Mouse (Mus musculus) neutrophil, adult 5-6 weeks (primary cell): ENCODE data around the gene Cox7a2. TPM values are rescaled to one million over a fixed set of nuclear protein-coding genes. Genes with fewer than 3 reads are reported as not detected.

ENCODE experiments used
- ATAC-seq: fragments of 151-379, 151-347 bp; 2 replicates; pipeline ENCODE4 v1.8.0; 2017; ENCODE audit warnings: mild to moderate bottlenecking, moderate TSS enrichment; ENCODE audit not compliant: insufficient number of reproducible peaks, poor library complexity, low FRiP score, severe bottlenecking; ENCODE audit errors: extremely low read depth
- total RNA-seq: library from RNA; stranded (forward); fragments of 200-1000 nt; gene quantifications from 2 replicates; pipeline ENCODE4 v1.2.3, GENCODE M21; 2017

The Cox7a2 gene
- total RNA-seq, 1 experiment from 2014 or later: 38.3 TPM

DNA sequence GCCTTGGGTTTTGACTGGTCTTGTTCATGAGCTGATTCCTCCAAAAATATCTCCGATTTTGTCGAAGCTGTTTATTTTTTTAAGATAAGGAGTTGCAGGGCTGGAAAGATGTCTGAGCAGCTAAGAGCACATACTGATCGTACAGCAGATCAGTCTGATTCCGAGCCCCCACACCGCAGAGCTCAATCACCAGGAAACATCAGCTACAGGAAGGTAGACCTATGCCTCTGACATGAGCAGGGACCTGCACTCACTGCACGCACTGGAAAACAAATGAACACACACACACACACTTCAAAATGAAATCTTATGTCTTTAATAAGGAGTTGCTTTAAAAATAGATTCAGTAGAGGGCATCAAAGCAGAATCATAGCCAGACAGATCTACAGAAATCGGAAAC is 9.0 kb downstream of the Cox7a2 start:
- ATAC-seq: no peak

GRCm38 (mm10) chr9:79745036-79745435 is 14.6 kb downstream of the Cox7a2 start:
- no peak for ATAC-seq

DNA sequence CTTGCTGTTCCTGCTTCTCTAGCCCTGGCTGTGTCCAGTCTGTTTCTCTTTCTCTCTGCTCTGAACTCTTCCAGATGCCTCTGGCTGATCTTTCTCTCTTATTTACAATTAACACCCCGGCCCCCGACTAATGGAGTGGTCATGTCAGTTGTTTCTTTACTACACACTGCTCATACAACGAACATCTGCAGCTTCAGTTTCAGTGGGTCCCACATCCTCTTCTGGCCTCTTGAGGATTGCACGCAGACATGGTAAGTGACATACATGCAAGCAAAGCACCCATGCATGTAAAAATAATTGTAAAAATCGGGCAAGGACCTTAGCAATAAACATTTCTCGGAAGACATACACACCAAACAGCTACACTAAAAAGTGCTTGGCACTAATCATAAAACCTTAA is 24.1 kb downstream of the Cox7a2 start:
- ATAC-seq: peak; percentile 82

GRCm38 (mm10) chr9:79730301-79730700 is 29.4 kb downstream of the Cox7a2 start:
- ATAC-seq: no peak

DNA sequence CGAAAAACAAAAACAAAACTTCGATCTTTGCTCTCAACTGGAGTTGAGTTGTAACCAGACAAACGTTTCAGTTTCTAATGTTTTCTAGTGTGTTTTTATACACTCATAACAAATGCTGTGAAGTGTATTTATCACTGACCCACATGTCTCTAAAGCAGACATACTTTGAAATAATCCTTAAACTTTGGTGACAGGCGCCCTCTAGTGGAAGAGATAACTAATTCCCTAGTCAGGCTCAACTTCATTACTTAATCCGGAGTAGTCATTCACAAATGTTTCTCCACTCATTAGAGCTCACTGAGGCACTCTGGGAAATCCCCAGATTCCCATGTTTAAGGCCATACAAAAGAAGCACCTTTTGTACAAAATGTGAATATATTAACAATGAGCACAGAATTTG is 36.6 kb downstream of the Cox7a2 start:
- ATAC-seq: 0 out of 2 replicates have a peak, but pooled peaks have one; percentile 23

DNA sequence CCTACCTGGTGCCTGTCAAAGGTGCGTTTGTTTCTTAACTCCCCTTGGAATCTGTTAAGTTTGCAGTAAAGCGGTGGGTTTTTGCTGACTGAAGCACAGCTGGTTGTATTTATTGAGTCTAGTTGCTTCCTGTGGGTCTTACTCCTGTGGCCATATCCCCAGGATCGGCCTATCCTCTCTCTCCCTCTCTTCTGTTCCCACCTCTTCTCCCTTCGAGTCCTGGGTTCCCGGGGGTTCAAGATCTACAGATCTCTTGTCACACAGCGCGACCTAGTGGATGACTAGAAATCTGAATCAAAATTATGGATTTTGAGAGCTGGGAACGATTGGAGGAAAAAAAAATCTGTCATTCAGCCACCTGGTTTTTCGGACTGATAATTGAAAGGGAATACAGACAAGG is 38.6 kb downstream of the Cox7a2 start:
- no peak for ATAC-seq

DNA sequence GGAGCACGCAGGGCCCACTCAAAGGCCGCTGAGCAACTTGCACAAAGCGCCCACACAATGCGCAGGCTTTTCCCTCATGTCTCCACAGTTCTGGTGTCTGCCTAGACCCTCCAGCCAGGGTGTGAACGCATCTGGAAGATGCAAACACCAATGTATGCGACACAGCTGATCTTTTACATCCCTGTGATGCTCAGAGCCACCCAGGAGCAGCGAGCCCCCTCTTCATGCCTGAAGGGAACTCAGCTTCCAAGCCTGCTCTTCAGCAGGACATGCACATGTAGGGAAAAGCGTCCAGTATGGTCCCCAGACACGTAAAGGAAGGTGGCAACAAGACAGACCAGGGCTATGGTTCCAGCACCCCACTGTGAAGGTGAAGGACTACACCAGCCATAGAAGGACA is 39.5 kb downstream of the Cox7a2 start:
- ATAC-seq: no peak

DNA sequence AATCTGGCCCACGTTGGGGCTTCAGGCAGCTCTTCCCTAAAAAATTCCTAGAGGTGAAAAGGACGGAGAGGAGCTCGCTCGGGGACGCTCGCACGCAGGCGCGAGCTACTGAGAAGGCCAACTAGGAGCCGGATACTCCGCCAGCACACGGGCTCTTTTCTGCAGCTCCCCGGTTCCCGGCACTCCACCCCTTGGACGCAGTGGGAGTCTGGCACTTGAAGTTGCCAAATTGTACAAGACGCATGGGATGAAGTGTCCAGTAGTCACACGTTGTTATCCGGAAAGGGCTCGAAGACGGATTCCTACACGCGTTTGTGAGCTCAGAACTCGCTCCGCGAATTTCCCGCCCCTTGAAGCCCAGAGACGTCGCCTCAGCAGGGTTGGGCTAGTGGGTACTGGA is 40.2 kb downstream of the Cox7a2 start:
- no peak for ATAC-seq

- no peak for ATAC-seq
Measured at GRCm38 (mm10) chr9:79718481-79719370, 41.0 kb downstream of the Cox7a2 start, which contains the start of gene Col12a1. Gene Col12a1 (minus strand): TSS chr9:79718831.

GRCm38 (mm10) chr9:79717836-79718475 is 41.7 kb downstream of the Cox7a2 start:
- no peak for ATAC-seq

- ATAC-seq: no peak
Measured at GRCm38 (mm10) chr9:79716909-79717835, 42.5 kb downstream of the Cox7a2 start.

- no peak for ATAC-seq
Measured at GRCm38 (mm10) chr9:79716496-79716895, 43.2 kb downstream of the Cox7a2 start.

GRCm38 (mm10) chr9:79714471-79715045 is 45.1 kb downstream of the Cox7a2 start:
- ATAC-seq: no peak

Other genes with a start within 250 kb of the Cox7a2 start
- gene Col12a1, start 41.0 kb downstream of the Cox7a2 start, total RNA-seq: not detected in 2 replicates
- gene Tmem30a, start 33.6 kb upstream of the Cox7a2 start, total RNA-seq: 123 and 140 TPM in 2 replicates